Mouse (Mus musculus): ENCODE results near the gene AB124611.

DNA sequence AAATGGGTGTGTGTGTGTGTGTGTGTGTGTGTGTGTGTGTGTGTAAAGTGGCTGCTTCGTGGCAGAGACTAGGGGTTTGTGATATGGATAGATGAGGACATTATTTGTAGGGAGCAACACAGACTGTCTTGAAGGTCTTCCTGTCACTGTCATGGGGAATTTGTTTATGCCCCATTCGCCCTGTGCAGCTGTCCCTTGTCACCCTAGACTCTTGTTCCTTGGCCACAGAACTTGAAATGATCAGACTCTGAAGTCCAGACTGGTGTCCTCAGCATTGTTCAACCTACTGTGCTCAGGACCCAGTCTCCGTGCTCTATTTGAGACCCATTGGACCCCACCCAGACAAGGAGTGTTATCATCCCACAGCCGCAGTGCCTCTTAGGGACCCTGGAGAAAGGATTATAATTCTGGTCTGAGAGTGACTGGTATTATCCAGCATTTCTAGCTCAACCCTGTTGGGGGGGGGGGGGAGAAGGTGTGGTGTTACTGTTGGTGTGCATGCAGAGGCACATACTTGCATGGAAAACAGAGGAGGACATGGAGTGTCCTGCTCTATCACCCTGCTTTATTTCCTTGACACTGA, 39.1 kb downstream of the AB124611 start:
- TF ChIP-seq CTCF (IDR thresholded peaks at IDR 0.05; ENCODE audit: insufficient read depth, low read length) (no peak), POLR2A (IDR thresholded peaks at IDR 0.05; ENCODE audit: borderline replicate concordance, extremely low read depth, low read depth, low read length) (no peak)

All from lung, adult 2 months (tissue).